Mouse (Mus musculus) cerebral cortex, adult 2 months (tissue): ENCODE measurements around the gene Ctnnb1.

Experiments used
- WGBS: fragments of 180-500 bp; shearing (Covaris S2); methylation state at CpG from one replicate; pipeline ENCODE4 v1.1.7; 2018; 5-methylcytosine and 5-hydroxymethylcytosine counted together

The Ctnnb1 gene

DNA sequence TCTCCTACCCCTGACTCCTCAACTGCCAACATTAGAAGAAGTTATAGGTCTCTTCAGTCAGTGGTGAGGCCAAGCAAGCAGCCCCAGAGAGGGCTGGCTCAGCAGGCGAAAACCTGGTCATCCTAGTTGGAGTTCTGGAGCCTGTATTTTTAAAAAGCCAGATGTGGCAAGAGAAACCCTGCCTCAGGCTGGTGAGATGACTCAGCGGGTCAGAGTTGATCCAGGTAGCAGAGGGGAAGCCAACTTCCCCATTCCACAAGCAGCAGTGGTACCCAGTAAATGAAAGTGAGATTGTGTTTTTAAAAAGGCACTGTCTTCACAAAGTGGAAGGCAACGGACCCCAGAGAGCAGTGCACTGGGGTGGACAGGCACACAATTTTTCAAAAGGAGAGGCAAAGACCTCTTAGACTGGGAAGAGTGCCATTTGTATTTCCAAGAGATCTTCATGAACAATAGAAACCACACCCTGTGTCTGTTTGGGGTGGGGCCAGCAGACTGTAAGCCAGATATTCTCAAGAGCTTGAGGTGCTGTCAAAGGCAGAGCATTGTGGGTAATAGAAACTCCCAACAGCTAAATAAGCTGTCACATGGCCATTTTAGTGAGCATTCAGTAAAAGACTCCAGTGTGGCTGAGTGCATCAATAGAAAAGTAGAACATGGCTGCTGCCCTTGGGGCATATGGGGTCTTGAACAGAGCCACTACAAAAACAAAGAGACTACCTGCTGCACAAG is 33.1 kb downstream of the Ctnnb1 start:
- 79% methylated on average over 3 of the region's 3 CpGs for WGBS

DNA sequence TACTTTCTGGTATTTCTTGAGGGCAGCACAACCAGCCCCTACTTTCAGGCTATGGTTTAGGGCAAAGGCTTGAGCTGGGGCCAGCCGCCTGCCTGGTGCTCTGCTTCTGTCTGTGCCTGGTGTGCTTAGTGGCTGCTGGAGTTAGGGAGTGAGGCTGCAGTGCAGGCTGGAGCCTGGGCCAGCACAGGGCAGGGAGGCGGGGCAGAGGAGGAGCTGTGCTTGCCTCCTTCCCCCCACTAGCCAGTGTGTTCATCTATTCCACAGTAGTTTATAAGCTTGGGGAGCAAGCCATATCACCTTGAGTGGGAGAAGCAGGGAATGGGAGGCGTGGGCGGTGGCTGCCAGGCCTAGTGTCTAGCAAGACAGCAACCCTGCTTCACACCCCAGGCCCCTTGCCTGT is 34.1 kb downstream of the Ctnnb1 start:
- WGBS: 83% methylated on average over 4 of the region's 4 CpGs

DNA sequence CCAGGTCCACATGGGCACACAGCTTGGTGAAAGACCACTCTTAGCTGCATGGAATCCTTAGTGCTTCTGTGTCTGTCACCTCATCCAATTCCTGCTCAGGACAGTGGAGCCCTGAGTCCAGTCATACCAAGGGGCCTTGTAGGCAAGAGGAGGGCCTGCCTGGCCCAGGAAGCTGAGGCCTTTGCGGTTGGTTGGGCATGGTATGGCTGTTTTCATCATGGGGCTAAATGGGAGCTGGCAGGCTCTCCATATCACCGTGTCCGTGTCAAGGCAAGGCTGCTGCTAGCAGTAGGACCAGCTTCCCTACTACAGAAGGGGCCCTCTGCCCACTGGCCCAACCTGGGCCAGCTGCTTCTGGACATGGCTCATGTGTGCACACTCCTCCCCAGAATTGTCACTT is 34.7 kb downstream of the Ctnnb1 start:
- 60% methylated on average over 3 of the region's 3 CpGs for WGBS

DNA sequence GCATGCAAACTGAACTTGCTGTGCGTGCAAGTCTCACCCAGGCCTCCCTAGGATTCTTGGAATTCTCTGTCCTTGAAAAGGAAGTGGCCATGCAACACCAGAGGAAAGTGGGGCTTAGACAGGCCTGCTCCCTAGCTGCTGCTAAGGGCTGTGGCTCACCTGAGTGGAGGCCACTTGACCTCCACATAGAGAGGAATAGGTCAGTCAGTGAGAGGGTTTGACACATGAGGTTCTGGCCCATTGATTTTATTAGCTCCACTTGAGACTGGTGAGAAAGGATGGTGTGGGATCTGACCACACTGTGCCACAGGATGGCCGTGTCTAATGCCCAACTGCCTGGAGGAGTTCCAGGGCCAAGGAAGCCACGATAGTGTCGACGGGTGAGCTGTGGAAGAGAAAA is 35.2 kb downstream of the Ctnnb1 start:
- 68% methylated on average over 5 of the region's 5 CpGs for WGBS

DNA sequence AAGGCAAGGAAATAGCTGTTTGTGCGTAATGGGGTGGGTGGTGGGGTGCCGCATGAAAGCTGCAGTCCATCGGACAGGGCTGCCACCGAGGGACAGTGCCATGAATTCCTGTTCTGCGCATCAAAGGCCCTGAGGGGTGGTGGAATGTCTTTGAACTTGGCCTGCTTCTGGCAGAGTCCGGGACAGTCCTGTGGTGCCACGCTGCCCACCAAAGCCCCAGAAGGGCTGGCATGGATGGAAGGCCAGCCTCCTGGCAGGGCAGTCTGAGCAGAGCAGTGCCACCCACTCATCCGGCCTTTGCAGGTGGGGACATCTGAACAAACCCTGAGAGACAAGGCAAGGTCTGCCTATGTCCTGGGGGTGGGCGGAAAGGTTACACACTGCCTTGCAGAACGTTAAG is 36.0 kb downstream of the Ctnnb1 start:
- WGBS: 77% methylated on average over 10 of the region's 10 CpGs

DNA sequence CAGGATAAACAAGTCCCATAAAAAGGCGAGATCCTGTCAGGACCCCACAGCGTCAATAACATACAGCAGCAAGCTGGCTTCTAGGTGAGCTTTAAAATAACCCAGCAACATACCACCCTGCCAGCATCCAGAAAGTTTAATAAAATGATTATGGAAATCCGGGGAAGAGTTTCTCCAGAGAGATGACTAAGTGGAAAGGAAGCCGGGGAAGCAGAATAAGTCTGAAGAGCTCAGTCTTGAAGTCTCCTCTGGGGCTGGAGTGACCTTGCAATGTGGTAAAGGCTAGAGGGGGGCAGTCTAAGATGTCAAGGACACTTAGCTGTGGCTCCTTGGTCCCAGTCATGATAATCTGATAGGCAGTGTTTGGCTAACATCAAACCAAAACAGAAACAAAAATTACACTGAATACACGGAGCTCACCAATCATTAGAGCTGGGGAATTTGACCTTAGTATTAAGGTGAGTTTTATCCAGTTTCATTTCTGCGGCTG is 44.1 kb downstream of the Ctnnb1 start:
- 73% methylated on average over 6 of the region's 6 CpGs for WGBS

DNA sequence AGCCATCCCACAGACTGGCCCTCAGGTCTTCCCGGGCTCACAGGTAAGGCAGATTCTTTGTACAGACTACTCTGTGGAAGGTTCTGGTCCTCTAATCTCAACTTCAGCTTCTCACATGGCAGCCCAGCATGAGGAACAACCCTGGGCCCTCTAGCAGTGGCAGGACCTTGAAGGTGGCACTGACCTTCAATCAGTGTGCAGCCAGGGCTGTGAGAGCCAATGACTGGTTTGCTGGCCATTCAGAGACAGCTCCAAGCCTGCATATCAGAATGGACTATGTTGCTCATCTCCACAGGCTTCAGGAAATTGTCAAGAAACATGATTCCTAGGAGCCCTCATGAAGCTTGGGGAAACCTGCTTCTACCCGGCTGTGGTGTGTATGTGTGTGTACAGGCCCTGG is 45.2 kb downstream of the Ctnnb1 start:
- WGBS: 90% methylated on average over 2 of the region's 2 CpGs

DNA sequence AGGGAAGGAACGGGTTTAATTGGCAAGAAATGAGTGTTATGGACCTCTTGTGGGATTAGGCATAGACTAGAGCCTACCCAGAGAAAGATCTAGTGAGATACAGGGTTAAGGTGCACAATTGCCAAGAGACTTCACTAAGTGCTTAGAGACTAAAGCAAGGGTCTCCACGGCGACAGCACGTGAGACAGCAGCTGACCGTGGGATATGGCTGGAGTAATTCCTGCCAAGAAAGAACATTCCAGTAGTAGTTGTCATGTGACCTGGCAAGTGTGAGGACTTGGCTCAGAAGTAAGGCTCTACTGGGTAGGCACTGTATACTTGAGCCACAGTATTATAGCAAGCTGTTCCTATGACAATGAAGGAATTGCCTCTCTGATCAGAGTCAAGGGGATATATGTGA is 47.1 kb downstream of the Ctnnb1 start:
- 37% methylated on average over 5 of the region's 5 CpGs for WGBS

DNA sequence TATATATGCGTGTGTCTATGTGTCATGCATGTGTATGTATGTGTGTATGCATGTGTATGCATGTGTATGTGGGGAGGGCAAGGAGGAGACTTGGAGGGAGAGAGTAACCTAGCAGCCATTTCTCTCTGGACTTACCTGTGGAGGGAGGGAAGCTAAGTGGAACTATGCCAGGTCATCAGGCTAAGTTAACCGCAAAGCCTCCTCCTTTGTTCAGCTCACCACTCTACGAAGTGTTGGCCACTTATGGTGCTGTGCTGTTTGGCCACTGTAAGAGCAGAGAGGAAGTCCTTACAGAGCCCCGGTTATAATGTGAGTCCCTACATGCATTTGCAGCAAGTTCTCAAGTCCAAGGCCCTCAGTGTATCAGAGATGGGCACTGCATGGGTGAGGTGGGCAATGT is 47.8 kb downstream of the Ctnnb1 start:
- WGBS: 89% methylated on average over 4 of the region's 4 CpGs

DNA sequence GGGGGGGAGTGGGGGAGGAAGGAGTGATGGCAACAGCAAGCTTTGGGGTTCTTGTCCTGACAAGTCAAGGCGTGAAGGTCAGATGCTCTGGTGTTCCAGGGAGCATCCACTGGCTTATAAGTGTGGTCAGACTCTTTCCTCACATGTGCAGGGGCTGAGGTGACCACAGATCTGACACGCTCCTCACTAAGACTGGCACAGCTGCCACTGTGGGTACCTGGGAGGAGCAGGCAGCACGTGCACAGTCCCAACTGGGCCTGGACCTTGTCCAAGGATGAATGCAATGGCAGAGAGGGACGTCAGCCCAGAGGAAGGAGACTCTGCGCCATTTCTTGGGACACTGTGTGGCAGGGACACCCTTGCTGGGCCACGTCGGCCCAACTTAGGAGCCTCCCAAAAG is 52.8 kb downstream of the Ctnnb1 start:
- WGBS: 83% methylated on average over 7 of the region's 7 CpGs

DNA sequence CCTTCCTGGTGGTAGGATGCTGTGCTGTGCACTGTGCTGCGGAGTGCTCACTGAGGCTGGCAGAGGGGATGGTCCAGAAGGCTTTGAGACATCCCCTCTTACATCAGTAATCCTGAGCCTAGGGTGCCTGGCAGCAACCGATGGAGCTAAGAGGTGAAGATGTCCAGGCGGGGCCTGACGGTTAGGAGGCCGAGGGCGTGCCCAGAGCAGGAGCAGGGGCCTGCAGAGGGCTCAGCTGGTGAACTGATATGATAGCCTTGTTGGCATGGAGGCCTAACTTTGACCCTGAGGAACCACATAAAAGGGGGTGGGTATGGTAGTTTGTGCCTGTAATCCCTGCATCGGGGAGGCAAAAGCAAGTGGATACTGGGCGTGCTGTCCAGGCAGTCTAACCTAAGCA is 54.8 kb downstream of the Ctnnb1 start:
- WGBS: 96% methylated on average over 8 of the region's 8 CpGs

DNA sequence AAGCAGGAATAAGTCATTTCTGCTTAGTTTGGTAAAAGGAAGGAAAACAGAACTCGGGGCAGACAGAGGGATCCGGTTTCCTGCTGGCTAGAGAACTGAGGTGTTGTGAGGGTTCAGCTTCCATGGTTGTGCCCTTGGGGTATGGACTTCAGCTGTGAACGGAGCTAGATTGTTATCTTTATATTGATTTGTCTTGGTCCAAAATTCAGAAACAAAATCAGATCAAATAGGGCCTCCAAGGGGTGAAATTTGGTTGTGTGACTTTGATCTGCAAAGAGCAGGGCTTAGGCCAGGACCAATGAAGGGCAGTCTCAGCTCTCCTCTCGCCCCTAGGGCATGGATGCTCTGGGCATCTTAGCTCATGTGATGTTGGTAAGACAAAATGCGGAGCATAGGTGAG is 55.5 kb downstream of the Ctnnb1 start:
- WGBS: 83% methylated on average over 5 of the region's 5 CpGs

DNA sequence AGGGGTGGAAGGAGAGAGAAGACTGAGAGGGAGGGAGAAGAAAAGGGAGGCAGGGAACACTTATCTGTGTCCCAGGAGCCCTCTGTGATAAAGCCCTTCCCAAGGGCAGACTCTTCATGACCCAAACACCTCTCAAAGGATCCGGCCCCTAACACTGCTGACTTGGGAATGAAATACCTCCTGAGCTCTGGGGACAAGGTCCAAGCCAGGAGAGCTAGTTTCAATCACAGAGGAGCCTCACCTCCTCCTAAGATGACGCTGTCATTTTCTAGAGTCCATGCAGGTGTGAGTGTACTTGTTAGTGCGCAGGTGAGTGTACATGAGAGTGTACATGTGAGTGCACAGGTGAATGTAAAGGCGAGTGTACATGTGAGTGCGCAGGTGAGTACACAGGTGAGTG is 56.0 kb downstream of the Ctnnb1 start:
- 96% methylated on average over 5 of the region's 5 CpGs for WGBS

DNA sequence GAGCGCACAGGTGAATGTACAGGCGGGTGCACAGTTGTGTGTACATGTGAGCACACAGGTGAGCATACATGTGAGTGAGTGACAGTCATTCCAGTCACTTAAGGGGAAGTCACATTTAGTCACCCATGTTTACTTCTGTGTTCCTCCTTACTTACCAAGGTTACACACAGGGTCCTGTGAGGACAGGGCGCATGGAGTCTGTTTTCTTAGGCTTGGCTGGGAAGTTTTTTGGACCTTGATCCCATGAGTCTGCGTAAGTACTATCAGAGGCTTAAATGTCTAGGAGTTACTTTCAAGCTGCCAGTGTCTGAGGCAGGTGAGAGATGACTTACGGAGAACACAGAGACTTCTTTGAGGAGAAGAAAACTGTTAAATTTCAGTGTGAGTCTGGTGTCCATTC is 56.5 kb downstream of the Ctnnb1 start:
- WGBS: 97% methylated on average over 5 of the region's 5 CpGs

DNA sequence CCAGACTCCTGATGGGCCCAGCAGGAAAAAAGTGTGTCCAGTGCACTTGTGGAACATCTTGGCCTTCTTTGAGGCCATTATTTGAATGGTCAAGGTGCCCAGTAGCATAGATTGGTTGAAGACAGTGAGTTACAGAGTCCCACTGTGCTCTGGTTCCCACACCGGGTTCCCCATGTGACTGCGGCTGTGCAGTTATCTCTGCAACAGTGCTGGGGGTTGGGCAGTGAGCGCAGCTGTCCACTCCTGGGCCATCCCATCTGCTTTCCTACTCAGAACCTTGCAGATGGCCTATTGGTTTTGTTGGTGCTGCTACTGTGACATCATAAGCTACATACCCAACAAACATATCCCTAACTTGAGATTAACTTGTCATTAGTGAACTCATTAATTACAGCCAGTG is 57.2 kb downstream of the Ctnnb1 start:
- 83% methylated on average over 3 of the region's 3 CpGs for WGBS

DNA sequence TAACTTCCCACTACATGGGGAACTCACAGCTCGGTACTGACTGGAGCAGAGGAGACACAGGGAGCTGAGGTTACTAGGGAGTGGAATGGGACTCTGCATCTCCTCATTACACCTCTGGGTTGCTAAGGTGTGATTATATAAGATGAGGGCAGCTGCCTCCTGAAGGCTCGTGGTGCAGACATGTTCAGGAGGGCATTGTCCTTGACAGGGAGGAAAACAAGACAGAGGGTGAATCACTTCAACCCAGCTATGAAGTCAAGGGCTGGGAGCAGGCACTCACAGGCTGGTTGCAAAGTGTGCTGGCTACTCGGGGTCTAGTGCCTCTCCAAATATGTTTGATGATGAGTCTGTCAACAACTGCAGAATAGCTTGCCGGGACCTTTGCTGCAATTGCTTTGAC is 58.0 kb downstream of the Ctnnb1 start:
- WGBS: 88% methylated on average over 4 of the region's 4 CpGs

DNA sequence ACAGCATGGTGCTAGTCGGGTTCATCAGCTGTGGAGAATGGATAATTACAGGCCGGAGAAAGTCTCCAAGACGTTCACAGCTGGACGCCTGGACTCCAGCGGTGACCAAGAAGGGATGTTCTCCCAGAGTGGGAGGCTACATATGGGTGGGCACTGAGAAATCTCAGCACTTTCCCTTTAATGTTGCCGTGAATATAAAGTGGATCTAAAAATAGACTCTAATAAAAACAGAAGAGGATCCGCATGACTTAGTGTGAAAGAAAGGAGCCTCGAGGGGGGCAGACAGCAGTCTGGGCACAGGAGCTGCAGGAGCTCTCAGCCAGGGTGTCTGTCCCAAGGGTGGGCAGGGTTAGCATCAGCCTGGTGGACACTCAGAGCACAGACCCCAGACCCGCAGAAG is 59.1 kb downstream of the Ctnnb1 start:
- 58% methylated on average over 9 of the region's 9 CpGs for WGBS

DNA sequence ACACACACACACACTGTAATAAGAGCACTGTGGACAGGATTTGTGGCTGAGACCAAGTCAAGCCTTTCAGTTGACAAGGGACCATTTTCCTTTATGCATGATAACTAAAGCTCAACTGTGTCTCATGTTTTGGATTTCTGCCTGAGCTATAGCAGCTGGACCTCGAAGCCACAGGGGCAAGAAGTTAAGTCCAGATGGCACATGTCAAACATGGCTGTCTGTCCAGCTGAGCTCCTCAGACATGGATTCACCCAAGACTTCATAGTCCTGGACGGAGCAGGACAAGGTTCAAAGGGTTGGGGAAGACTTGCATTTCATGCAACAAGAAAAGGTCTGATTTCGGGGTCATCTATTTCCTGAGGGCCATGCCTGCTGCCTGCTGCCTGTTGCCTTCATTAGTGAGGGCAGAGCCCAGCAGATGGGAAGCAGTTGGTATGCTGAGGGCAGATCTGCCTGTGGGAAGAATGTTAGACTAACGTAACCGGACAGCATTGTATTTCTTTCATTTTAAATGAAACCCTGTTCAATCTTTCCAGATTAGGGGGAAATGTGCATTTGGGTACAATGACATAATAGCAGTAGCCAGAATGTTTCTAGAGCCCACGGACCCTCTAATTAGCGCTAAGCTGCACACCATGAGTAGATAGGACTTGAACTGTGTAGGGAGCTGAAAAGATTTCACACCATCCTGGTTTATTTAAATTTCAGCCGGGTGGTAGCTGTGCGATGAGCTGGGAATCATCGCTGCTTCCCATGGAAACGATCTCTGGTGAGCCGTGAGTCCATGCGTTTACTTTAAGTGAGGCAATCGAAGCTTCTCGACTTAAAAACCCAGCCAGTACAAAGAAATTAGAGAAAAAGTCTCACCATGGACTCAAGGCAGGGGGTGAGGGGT is 61.0 kb downstream of the Ctnnb1 start:
- 54% methylated on average over 15 of the region's 15 CpGs for WGBS

DNA sequence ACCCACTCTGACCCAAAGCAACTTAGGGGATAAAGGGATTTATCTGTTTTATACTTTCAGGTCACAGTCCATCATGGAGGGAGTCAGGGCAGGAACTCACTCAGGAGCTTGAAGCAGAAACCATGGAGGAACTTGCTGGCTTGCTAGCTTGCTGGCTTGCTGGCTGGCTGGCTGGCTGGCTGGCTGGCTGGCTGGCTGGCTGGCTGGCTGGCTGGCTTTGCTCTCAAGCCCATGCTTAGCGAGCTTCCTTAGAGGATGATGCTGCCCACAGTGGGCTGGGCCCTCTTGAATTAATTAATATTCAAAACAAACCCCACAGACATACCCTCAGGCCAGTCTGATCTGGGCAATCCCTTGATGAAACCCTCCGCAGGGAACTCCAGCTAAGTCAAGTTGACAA is 62.8 kb downstream of the Ctnnb1 start:
- WGBS: 94% methylated on average over 2 of the region's 2 CpGs

DNA sequence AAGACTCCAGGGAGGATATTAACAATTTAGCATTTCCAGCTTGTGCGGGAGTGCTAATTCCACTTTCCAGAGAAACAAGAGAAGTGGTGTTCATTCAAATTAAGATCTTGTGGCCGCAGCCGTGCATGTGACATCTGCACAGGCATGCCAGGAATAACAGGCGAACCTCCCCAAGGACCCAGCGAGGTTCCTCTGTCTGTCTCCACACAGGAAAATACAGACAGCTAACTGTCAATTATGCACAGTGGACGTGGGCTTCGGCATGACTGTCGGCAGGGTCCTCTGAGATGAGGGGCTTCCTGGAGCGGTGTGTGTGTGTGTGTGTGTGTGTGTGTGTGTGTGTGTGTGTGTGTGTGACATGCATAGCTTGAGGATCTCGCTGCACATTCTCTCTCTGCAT is 64.0 kb downstream of the Ctnnb1 start:
- WGBS: 73% methylated on average over 10 of the region's 10 CpGs

DNA sequence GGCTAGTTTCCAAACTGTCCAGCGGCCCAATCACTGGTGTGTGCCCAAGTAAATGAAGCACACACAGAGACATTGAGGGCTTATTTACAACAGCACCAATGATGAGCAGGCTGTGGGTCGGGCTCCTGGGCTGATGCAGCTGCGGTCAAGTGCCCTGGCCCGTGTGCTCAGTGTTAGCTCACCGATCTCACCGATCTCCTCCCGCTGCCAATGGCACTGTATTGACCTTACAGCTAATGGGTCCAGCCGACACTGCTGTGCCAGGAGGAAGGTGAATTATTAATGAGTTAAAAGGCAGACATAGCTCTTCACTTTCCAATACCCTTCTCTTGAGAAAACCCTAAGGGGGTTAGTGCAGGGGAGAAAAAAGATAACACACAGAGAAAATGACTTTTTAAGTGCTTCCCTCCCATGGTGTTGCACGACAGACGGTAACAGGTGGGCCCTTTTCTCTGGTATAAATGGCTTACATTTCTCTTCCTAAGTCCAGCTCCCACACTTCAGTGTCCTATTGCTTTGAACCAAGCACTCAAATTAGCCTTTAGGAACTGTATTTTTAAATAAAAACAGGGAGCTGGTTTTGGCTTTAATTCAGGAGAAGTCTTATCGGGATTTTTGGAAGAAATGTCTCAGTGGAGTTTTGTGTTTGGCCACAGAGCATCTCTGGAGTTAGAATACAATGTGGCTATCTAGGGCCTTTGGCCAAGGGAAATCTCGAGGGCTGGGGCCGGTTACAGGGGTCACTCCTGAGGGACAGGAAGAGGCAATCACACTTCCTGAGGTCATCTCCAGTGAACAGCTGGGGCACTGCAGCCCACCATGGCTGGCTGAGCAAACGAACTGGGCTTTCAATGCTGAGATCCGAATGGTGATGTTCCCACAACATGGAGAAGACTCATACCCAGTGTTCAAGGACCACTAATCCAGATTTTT is 65.5 kb downstream of the Ctnnb1 start:
- 76% methylated on average over 15 of the region's 15 CpGs for WGBS

DNA sequence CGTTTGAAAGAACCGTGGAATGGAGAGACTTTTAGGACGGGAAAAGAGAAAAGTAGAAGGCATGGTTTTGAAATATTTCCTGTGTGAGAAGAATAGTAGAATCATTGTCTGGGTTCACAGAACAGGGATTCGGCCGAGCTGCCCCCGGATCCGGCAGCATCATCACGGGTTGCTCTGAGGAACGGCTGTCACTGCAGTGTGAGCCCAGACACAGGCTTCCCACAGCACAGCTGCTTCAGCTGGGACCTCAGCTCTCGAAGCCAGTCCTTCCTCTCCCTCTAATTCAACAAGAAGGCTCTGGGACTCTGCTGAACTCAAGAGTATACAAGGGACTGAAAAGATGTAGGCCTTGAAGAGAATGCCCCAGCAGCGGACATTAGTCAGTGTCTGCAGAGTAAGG is 69.7 kb downstream of the Ctnnb1 start:
- 32% methylated on average over 11 of the region's 11 CpGs for WGBS
